Mouse (Mus musculus): Measurements from ENCODE around the gene Gm10563.

GRCm38 (mm10) chr4:155630267-155630666, 14.9 kb downstream of the Gm10563 start:
- no peak for TF ChIP-seq POLR2A (IDR thresholded peaks at IDR 0.05; ENCODE audit: borderline replicate concordance, low read depth, low read length)
- no peak for TF ChIP-seq CTCF (IDR thresholded peaks at IDR 0.05; ENCODE audit: low read depth, low read length)
